Mouse (Mus musculus) brown adipose tissue, adult 24 weeks (tissue): ENCODE results near the gene Dock1. TPM values are rescaled to one million over a fixed set of nuclear protein-coding genes. Genes with fewer than 3 reads are reported as not detected.

Experiments used
- H3K27ac ChIP-seq: fragments of 200-500 bp; replicated peaks from 2 replicates; pipeline ENCODE4 v1.5.1; 2012; ENCODE audit warnings: low read depth, mild to moderate bottlenecking, low read length
- H3K4me1 ChIP-seq: fragments of 200-500 bp; 2 replicates; pipeline ENCODE4 v1.6.1; 2012; ENCODE audit warnings: low read length, mixed read lengths; ENCODE audit not compliant: control insufficient read depth, insufficient read depth, insufficient read length
- H3K4me3 ChIP-seq: fragments of 200-500 bp; 2 replicates; pipeline ENCODE4 v1.5.1; 2012; ENCODE audit warnings: low read depth, mild to moderate bottlenecking, low read length, moderate library complexity; ENCODE audit not compliant: insufficient read depth
- polyA plus RNA-seq: library from polyadenylated mRNA; stranded (reverse); fragments of >200 nt; gene quantifications from 2 replicates; pipeline ENCODE4 v1.2.4, GENCODE M21; 2012; ENCODE audit not compliant: missing spikeins, insufficient read depth, insufficient read length

The Dock1 gene
- polyA plus RNA-seq, 1 experiment = 18.6 TPM

- peaks cover 4% of the 10 kb centered on the region; the same call in 1 of the 2 replicates for H3K4me1 ChIP-seq
- H3K4me3 ChIP-seq = no peak overlapping the region
- H3K27ac ChIP-seq = no peak overlapping the region
Observed at GRCm38 (mm10) chr7:135049416-135049815, 379.0 kb downstream of the Dock1 start.

- Histone ChIP-seq H3K4me3 (no peak overlapping the region), H3K4me1 (peaks cover 8% of the 10 kb centered on the region; the same call in 1 of the 2 replicates), H3K27ac (no peak overlapping the region)
Observed at GRCm38 (mm10) chr7:135053186-135053715, 382.8 kb downstream of the Dock1 start.

- H3K27ac ChIP-seq = no peak overlapping the region
- H3K4me3 ChIP-seq = no peak overlapping the region
- H3K4me1 ChIP-seq = peaks cover 8% of the 10 kb centered on the region; the same call in 1 of the 2 replicates
Observed at GRCm38 (mm10) chr7:135054664-135055063, 384.2 kb downstream of the Dock1 start.

GRCm38 (mm10) chr7:135059071-135059470, 388.6 kb downstream of the Dock1 start:
- no peak overlapping the region for H3K27ac ChIP-seq
- no peak overlapping the region for H3K4me3 ChIP-seq
- peaks cover 7% of the 10 kb centered on the region; the same call in 1 of the 2 replicates for H3K4me1 ChIP-seq

- H3K4me1 ChIP-seq = peaks cover 2% of the 10 kb centered on the region; the same call in 1 of the 2 replicates
- H3K27ac ChIP-seq = no peak overlapping the region
Observed at GRCm38 (mm10) chr7:135059562-135059961, 389.1 kb downstream of the Dock1 start.

GRCm38 (mm10) chr7:135063886-135064285, 393.4 kb downstream of the Dock1 start:
- no peak overlapping the region for H3K4me3 ChIP-seq

More at GRCm38 (mm10) chr7:135059562-135059961, 389.1 kb downstream of the Dock1 start:
- H3K4me3 ChIP-seq = no peak overlapping the region

GRCm38 (mm10) chr7:135065301-135065700, 394.8 kb downstream of the Dock1 start:
- no peak overlapping the region for H3K27ac ChIP-seq
- H3K4me3 ChIP-seq = no peak overlapping the region
- no peaks in the 10 kb centered on the region for H3K4me1 ChIP-seq

More at GRCm38 (mm10) chr7:135063886-135064285, 393.4 kb downstream of the Dock1 start:
- no peak overlapping the region for H3K27ac ChIP-seq
- no peaks in the 10 kb centered on the region for H3K4me1 ChIP-seq

- H3K4me3 ChIP-seq = no peak overlapping the region
- no peaks in the 10 kb centered on the region for H3K4me1 ChIP-seq
- no peak overlapping the region for H3K27ac ChIP-seq
Observed at GRCm38 (mm10) chr7:135068887-135069286, 398.4 kb downstream of the Dock1 start.

- Histone ChIP-seq H3K4me3 (no peak overlapping the region), H3K4me1 (no peaks in the 10 kb centered on the region), H3K27ac (no peak overlapping the region)
Observed at GRCm38 (mm10) chr7:135076904-135077303, 406.4 kb downstream of the Dock1 start.

- no peak overlapping the region for H3K4me3 ChIP-seq
- H3K4me1 ChIP-seq = no peaks in the 10 kb centered on the region
- H3K27ac ChIP-seq = no peak overlapping the region
Observed at GRCm38 (mm10) chr7:135077340-135077739, 406.9 kb downstream of the Dock1 start.

GRCm38 (mm10) chr7:135077806-135078205, 407.4 kb downstream of the Dock1 start:
- H3K4me1 ChIP-seq = no peaks in the 10 kb centered on the region
- no peak overlapping the region for H3K4me3 ChIP-seq
- H3K27ac ChIP-seq = no peak overlapping the region

- Histone ChIP-seq H3K27ac (no peak overlapping the region), H3K4me1 (no peaks in the 10 kb centered on the region), H3K4me3 (no peak overlapping the region)
Observed at GRCm38 (mm10) chr7:135083421-135083820, 413.0 kb downstream of the Dock1 start.

GRCm38 (mm10) chr7:135084069-135084468, 413.6 kb downstream of the Dock1 start:
- H3K4me1 ChIP-seq = no peaks in the 10 kb centered on the region
- H3K4me3 ChIP-seq = no peak overlapping the region
- H3K27ac ChIP-seq = no peak overlapping the region

GRCm38 (mm10) chr7:135086556-135086955, 416.1 kb downstream of the Dock1 start:
- H3K4me3 ChIP-seq = no peak overlapping the region
- H3K27ac ChIP-seq = no peak overlapping the region
- H3K4me1 ChIP-seq = no peaks in the 10 kb centered on the region

- Histone ChIP-seq H3K27ac (no peak overlapping the region), H3K4me3 (no peak overlapping the region)
Observed at GRCm38 (mm10) chr7:135089626-135090025, 419.2 kb downstream of the Dock1 start.

GRCm38 (mm10) chr7:135093851-135094250, 423.4 kb downstream of the Dock1 start:
- no peaks in the 10 kb centered on the region for H3K4me1 ChIP-seq
- no peak overlapping the region for H3K4me3 ChIP-seq
- no peak overlapping the region for H3K27ac ChIP-seq

More at GRCm38 (mm10) chr7:135089626-135090025, 419.2 kb downstream of the Dock1 start:
- H3K4me1 ChIP-seq = no peaks in the 10 kb centered on the region
